Mouse (Mus musculus) layer of hippocampus, adult 18-20 months (tissue): ENCODE results near the gene Qrich2. TPM values are rescaled to one million over a fixed set of nuclear protein-coding genes. Genes with fewer than 3 reads are reported as not detected.
A peak's percentile ranks its signal among the peaks of the same experiment; 100 is the strongest.
"Not testable (repeated sequence)": the region's sequence is repeated elsewhere in the genome, so short reads cannot be mapped to it uniquely, and the experiment has no call there.

Experiments used
- DNase-seq, 2 experiments: peaks; one replicate each; pipeline ENCODE4 v3.0.0; 2022; ENCODE audit warnings: low spot score in 2 of 2
- total RNA-seq, 2 experiments: library from RNA; stranded (reverse); gene quantifications; 2 replicates each; pipeline ENCODE4 v1.2.3; 2021

The Qrich2 gene
- total RNA-seq, 2 experiments from 2014 or later, result not detected

- DNase-seq, result peak; percentile 75 to 90
Observed at GRCm38 (mm10) chr11:116490232-116491107, 24.4 kb upstream of the Qrich2 start.

- DNase-seq, result peak in 1 of 2 experiments; percentile 35
Observed at GRCm38 (mm10) chr11:116489771-116490231, 23.8 kb upstream of the Qrich2 start.

- no peak for DNase-seq
Observed at GRCm38 (mm10) chr11:116488693-116489375, 22.8 kb upstream of the Qrich2 start.

GRCm38 (mm10) chr11:116488207-116488606 lies 22.2 kb upstream of the Qrich2 start:
- DNase-seq, result no peak

GRCm38 (mm10) chr11:116484261-116484660 lies 18.2 kb upstream of the Qrich2 start:
- no peak for DNase-seq

- DNase-seq, result no peak
Observed at GRCm38 (mm10) chr11:116481776-116482175, 15.7 kb upstream of the Qrich2 start.

DNA sequence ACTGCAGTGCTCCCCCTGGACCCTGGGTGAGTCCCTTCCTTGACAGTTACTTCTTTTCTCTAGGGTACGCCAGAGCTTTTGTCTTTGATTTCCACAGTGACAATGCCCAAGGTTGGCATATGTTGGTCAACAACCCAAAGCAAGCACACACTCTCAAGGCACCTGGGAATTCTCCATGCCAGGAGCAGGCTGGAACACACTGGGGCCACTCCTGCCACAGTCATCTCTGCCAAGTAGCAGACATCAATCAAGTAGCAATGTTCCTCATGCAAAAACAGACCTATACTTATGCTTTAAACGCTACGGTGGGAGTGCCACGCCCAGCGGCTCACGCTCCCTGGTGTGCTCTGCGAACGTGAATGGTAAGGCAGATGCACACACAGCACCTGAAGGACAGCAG lies 14.9 kb upstream of the Qrich2 start:
- no peak for DNase-seq

DNA sequence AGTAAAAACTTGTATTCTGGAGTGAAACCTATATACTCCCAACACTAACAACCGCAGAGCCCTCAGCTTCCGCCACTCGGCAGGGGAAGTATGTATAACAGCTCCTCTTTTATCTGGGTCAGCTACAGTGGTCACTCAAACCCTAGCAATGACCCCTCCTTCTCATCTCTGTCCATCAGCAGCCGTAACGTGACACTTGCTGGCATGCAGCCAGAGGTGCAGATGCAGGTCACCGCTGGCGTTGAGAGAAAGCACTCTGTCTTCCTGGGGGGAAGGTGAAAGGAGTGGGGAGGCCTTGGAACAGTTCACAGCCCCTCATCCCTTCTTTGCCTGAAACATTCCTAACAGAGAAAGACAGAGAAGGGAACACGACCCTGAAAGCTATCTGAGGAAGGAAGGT lies 13.8 kb upstream of the Qrich2 start:
- no peak for DNase-seq

- DNase-seq, result no peak
Observed at GRCm38 (mm10) chr11:116478978-116479377, 12.9 kb upstream of the Qrich2 start.

- DNase-seq, result no peak
Observed at GRCm38 (mm10) chr11:116477160-116477759, 11.2 kb upstream of the Qrich2 start.

DNA sequence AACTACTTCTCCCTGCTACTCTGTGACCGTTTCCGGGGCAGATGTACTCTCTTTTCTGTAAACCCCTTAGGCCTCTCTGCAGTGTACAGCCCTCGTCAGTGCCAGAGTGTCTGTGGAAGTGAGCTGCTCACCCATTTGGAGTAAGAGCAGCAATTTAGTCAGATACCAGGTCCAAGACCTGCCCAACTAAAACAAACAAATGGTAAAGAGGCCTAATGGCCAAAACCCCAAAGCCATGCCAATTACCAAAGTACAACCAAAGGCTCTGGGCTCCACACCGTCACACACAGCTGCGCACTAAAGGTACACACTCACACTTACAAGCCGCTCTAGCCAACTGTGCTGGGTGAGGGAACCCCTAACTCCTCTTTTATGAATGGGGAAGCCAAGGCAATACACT lies 10.7 kb upstream of the Qrich2 start:
- no peak for DNase-seq

DNA sequence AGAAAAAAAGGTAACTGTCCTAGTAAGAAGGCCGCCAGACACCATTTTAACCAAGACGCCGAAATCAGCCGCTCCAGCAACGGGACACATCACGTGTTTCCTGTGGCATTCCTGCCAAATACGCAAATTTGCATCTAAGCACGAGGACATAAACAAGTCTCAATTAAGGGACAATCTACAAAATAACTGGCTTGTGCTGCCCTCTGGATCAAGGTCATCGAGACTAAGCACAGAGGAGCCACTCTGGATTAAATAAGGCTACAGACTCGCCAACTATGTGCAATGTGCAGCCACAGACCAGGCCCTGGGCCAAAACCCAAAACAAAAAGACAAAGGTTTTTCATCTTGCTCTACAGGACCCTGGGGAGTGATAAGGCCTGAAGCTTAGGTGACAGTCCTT lies 10.0 kb upstream of the Qrich2 start:
- DNase-seq, result no peak

GRCm38 (mm10) chr11:116472275-116472674 lies 6.2 kb upstream of the Qrich2 start:
- DNase-seq, result no peak

DNA sequence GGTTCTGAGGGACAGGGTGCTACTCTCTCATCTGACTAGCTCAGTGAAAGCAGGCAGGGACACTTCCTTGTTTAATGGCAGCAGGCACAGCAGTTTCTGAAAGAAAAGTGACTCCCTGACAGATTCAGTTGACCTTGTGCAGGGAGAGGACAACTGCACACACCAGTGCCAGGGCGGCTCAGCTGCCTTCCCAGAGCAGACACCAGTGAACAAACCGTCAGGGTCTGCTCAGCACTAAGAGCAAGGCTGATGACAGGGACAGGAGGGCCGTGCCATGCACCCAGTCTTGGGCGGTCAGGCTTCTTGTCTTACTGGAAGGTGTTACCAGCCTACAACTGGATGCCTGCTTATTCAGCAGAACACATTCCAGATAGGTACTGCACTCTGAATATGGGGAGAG lies 4.9 kb upstream of the Qrich2 start:
- DNase-seq, result no peak

DNA sequence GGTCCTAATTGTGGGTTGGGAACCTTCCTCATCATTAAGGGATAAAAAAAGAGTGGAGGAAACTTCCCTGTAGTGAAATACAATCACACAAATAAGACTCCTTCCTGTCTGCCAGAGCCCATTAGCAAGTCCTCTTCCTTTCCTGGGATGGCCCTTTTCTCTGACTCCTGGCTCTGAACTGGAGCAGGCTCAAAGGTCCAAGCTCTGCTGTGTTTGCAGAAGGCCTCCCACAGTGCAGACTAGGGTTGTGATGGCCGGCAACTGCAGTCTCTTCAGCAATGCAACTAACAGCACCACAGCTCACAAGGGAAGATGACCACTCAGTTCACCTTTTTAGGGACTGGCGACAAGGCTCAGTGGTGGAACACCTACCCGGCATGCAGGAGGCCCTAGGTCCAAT lies 4.2 kb upstream of the Qrich2 start:
- DNase-seq, result no peak

DNA sequence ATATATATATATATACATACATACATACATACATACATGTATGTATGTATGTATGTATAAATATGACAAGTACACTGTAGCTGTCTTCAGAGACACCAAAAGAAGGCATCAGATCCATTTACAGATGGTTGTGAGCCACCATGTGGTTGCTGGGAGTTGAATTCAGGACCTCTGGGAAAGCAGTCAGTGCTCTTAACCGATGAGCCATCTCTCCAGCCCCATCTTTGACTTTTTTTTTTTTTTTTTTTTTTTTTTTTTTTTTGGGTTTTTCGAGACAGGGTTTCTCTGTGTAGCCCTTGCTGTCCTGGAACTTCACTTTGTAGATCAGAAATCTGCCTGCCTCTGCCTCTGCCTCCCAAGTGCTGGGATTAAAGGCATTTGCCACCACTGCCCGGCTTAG lies 2.3 kb upstream of the Qrich2 start:
- not testable (repeated sequence) for DNase-seq

- peak; percentile 74 to 88 for DNase-seq
Observed at GRCm38 (mm10) chr11:116463833-116464232, 2.2 kb downstream of the Qrich2 start.

GRCm38 (mm10) chr11:116463338-116463737 lies 2.7 kb downstream of the Qrich2 start:
- no peak for DNase-seq

DNA sequence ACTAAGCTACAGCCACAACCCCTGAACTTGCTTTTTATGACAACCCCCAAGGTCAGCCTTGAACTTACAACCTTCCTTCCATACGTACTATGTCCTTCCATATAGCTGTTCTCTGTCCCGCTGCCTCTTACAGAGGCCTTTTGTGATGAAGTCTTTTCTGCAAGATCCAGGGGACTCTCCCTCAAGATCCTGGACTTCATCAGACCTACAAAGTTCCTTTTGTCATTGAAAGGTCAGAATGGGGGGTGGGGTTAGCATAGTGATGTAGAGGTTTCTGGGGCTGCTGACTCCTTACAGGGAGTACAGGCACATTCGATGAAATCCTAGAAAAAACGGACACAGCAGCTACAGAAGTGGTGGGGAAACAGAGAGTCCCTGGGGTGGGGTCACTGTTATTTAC lies 6.3 kb downstream of the Qrich2 start:
- DNase-seq, result no peak

GRCm38 (mm10) chr11:116456234-116456633 lies 9.8 kb downstream of the Qrich2 start:
- no peak for DNase-seq

GRCm38 (mm10) chr11:116453889-116454288 lies 12.2 kb downstream of the Qrich2 start:
- DNase-seq, result no peak

DNA sequence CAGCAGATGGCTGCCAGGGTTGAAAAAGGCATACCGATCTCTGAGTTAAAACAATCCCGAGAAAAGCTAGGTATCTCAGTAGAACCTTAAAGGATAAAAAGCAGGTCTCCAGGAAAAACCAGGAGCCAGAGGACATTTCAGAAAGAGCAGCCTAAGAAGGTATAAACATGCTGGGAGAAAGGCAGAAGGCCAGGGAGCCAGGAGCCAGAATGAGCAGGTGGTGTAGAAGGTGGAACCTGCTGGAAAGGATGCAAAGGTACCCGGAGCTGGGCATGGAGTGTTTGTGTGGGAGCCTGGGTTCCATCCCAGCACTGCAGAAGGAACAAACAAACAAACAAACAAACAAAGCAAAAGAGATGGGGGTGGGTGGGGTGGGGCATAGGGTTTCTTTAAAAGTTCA lies 16.7 kb downstream of the Qrich2 start:
- no peak for DNase-seq
